Mouse (Mus musculus) urinary bladder, postnatal 4 days (tissue): Measurements from ENCODE around the gene Rho.

Experiments used
- DNase-seq, 2 experiments: peaks; one replicate each; pipeline ENCODE4 v3.0.0; 2021 to 2022; ENCODE audit warnings: low spot score in 2 of 2

The Rho gene

GRCm38 (mm10) chr6:115915601-115916445 is 15.7 kb upstream of the Rho start:
- DNase-seq = no peak

- no peak for DNase-seq
Observed at GRCm38 (mm10) chr6:115916611-115917010, 14.9 kb upstream of the Rho start.

DNA sequence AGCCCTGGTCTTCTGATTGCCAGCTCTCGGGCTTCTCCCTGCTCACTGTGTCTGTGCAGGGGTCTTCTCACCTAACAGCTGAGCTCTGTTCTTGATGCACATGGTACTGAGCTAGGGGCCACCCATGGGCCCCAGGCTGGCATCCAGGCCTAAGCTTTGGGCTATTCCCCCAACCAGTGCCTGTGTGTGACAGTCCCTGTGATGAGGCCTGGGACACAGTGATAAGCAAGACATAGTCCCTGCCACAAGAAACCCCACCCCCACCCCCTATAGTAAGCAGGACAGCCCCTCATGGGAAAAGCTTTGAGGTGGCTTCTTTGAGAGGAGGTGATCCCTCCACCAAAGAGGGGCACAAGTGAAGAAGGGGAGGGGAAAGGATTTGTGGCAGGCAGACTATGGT is 12.9 kb upstream of the Rho start:
- no peak for DNase-seq

- no peak for DNase-seq
Observed at GRCm38 (mm10) chr6:115919876-115920275, 11.7 kb upstream of the Rho start.

- no peak for DNase-seq
Observed at GRCm38 (mm10) chr6:115924829-115925228, 6.7 kb upstream of the Rho start.

- no peak for DNase-seq
Observed at GRCm38 (mm10) chr6:115926416-115926815, 5.1 kb upstream of the Rho start.

- no peak for DNase-seq
Observed at GRCm38 (mm10) chr6:115927292-115928242, 4.0 kb upstream of the Rho start.

DNA sequence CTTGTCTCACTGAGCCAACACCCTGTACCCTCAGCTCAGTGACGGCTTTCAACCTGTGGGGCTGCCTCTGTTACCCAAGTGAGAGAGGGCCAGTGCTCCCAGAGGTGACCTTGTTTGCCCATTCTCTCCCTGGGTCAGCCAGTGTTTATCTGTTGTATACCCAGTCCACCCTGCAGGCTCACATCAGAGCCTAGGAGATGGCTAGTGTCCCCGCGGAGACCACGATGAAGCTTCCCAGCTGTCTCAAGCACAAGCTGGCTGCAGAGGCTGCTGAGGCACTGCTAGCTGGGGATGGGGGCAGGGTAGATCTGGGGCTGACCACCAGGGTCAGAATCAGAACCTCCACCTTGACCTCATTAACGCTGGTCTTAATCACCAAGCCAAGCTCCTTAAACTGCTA is 1.5 kb upstream of the Rho start:
- no peak for DNase-seq

DNA sequence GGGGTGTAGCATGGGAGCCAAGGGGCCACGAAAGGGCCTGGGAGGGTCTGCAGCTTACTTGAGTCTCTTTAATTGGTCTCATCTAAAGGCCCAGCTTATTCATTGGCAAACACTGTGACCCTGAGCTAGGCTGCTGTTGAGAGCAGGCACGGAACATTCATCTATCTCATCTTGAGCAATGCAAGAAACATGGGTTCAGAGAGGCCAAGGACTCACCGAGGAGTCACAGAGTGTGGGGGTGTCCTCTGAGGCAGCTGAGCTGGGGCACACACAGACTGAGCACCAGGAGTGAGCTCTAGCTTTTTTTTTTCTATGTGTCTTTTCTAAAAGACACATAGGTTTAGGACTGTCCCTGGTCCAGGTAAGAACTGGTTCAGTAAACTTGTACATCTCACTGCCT is 843 bp downstream of the Rho start:
- no peak for DNase-seq

GRCm38 (mm10) chr6:115935544-115935943 is 4.0 kb downstream of the Rho start:
- no peak for DNase-seq

GRCm38 (mm10) chr6:115938011-115938410 is 6.5 kb downstream of the Rho start:
- DNase-seq = no peak

DNA sequence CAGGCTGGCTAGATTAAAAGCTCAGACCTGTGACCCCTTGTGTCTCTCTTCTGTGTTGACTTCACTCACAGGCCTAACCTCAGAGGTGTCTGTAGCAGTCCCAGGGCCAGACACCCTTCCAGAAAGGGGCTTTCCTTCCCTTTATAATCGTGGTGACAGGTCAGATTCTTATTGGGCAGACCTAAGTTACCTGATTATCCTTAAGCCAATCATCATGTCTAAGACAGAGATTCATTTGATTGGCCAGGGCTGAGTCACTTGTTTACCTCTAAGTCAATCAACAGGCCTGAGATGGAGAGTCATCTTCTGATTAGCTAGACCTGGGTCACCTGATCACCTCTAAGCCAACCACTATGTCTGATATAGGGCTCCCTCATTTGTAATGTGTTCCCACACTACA is 7.2 kb downstream of the Rho start:
- no peak for DNase-seq

DNA sequence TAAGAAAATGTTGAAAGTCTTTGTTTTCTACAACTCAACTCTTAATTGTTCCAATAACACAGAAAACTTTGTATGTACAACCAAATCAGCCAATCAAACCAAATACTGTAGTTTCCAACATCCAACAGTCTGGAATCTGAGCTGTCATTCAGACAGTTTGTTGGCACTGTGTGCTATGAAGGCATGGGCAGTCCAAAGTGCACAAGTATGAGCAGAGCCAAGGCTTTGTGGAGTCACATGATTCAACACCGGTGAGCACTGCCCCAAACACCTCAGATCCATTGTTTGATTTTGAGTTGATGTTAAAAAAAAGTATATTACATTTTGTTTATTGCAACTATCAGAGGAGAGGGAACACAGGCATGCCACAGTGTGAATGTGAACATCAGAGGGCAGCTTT is 9.1 kb downstream of the Rho start:
- DNase-seq = no peak

DNA sequence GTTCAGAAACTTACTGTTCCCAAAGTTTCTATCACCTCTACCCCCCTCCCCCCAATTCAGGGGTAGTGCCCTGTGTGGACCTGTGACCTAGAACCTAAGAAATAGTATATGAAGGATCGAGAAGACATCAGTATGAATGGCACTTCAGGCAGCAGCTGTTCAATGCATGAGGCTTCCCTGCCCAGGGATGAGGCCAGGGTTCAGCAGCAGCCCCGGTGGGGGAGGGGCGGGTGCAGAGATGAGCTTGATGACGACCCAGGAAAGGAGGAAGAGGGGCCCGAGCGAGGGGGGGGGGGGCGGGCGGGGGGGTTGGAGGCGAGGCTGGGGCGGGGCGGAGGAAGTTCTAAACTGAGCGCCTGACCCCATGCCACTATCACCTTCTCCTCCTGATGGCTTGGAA is 9.6 kb downstream of the Rho start:
- no peak for DNase-seq

DNA sequence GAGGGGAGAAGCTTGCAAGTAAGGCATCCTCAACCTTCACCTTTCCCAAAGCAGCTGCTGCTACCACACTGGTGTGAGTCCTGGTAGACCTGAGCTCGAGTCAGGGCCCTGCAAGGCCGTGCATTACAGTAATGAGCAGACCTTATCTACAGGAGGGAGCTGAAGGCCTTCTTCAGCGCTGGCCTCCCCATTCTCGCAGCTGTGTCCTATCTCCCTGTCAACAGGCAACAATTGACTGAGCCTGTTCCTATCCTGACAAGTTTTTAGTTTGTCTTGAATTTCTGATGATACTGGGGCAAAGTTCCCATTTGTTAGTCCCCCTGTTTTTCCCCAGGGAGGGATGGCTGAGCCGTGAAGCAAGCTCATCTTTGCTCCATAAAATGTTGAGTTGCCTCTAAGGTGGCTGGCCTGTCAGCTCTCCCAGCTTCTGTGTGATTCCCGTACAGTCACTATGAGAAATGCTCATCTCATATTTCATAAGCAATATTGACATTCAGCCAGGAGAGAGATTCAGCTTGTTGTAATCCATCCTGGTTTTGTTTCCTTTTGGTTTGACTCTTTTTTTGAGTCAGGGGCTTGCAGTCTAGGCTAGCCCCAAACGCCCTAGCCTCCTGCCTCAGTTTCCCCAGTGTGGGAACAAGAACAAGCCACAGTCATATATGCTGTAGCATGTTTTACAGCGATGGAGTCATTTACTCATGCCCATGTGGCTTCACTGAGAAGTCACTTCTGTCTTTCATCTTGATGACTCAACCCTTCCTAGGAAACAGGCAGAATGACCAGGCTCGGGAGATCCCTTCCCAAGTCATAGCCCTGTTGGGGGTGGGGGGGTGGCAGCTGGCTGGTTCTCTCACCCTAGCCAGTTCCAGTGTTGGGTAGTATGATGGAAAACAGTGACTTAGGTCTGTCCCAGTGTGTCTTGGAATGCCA is 12.2 kb downstream of the Rho start:
- DNase-seq = no peak

- no peak for DNase-seq
Observed at GRCm38 (mm10) chr6:115944638-115945037, 13.1 kb downstream of the Rho start, which contains the start of gene H1foo. H1foo (plus strand) TSS chr6:115944938.

GRCm38 (mm10) chr6:115945633-115946032 is 14.1 kb downstream of the Rho start:
- DNase-seq = no peak

- no peak for DNase-seq
Observed at GRCm38 (mm10) chr6:115946389-115946788, 14.8 kb downstream of the Rho start.

- no peak for DNase-seq
Observed at GRCm38 (mm10) chr6:115954506-115955074, 23.0 kb downstream of the Rho start.

GRCm38 (mm10) chr6:115955169-115955568 is 23.6 kb downstream of the Rho start:
- DNase-seq = no peak

DNA sequence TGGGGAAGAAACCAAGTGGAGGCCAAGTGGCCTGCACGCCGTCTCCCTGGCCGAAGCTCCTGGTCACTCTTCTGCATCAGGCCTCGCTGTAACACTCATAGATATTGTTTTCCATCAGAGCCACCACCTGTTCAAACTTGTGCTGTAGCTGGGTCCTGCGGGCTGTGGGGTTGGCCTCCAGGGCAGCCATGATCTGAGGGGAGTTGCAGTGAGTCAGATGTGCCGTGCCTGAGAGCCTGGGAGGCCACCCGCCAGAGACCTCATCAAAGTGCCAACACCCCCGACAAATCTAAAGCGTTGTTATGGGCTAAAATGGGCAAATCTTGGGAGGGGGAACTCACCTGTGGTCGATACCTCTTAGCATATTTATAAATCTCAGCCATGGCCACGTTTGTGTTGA is 24.1 kb downstream of the Rho start:
- DNase-seq = no peak
